ENCODE assay signal across 9 mouse cellular contexts in the genomic region with DNA sequence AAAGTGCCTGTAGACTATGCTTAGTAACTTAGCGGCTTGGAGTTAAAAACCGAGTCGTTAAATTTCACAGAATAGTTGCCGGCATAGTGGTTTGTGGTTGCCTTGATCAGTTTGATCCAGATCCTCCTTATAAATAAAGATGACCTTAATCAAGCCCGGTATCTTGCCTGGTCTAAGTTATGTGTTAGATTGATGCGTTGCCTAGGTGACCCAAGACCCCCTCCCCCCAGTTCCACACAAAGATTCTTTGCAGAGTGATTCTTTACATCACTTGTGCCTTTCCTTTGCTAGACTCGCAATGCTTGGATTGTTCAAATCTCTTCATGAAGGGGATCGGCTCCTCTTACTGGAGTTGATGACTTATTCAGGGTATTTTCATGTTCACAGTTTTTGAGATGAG. TPM values are rescaled to one million over a fixed set of nuclear protein-coding genes. Genes with fewer than 3 reads are reported as not detected.
DNase-seq lines count a peak whose midpoint lies in the region; ATAC-seq lines count a peak whose summit lies in the region.
"Had no signal": no experiment of that assay in that cellular context is flagged by ENCODE, and none has a peak within 500 bp of the region (broad histone marks: within the 10 kb centered on the region; RNA-seq: fewer than 3 reads in every experiment).

No protein-coding gene starts in this region.

- H3K4me1 ChIP-seq in hindbrain, embryonic 14.5 days (replicated peaks; ENCODE audit: control insufficient read depth, insufficient read depth, low read length), result peaks cover 19% of the 10 kb centered on the region
- peaks cover 30% of the 10 kb centered on the region for H3K4me1 ChIP-seq in midbrain, embryonic 15.5 days

- H3K27me3 ChIP-seq in hindbrain, embryonic 14.5 days (ENCODE audit: control insufficient read depth, insufficient read depth, low read length), result no peaks in the 10 kb centered on the region
- no peaks in the 10 kb centered on the region for H3K27me3 ChIP-seq in midbrain, embryonic 15.5 days (replicated peaks)
- H3K27me3 ChIP-seq: Patski had no signal

- no peaks in the 10 kb centered on the region for H3K9me3 ChIP-seq in hindbrain, embryonic 14.5 days (ENCODE audit: control insufficient read depth, low read length)
- H3K9me3 ChIP-seq in midbrain, embryonic 15.5 days, result no peaks in the 10 kb centered on the region

- peak overlapping the region; percentile 98 for H3K4me3 ChIP-seq in hindbrain, embryonic 14.5 days (replicated peaks; ENCODE audit: low read length)
- H3K4me3 ChIP-seq in midbrain, embryonic 15.5 days, result peak overlapping the region; percentile 97

- peak overlapping the region; percentile 75 for H3K4me2 ChIP-seq in hindbrain, embryonic 14.5 days (replicated peaks)
- H3K4me2 ChIP-seq in midbrain, embryonic 15.5 days, result peak overlapping the region; percentile 66

- ATAC-seq in hindbrain, embryonic 14.5 days (ENCODE audit: low FRiP score), result no peak
- peak; percentile 12; the same call in 1 of the 2 replicates for ATAC-seq in midbrain, embryonic 15.5 days (replicated peaks)

- DNase-seq in cerebellum, postnatal 10 days, result peak; percentile 49 to 53
- DNase-seq in cerebellum, postnatal 4 days (ENCODE audit: low spot score in 2 of 2), result no peak
- DNase-seq in thymus, postnatal 14 days, result peak; percentile 16
- DNase-seq in thymus, postnatal 36 days, result no peak
- DNase-seq in hindbrain, embryonic 14.5 days (ENCODE audit: low spot score), result peak; percentile 72
- no peak for DNase-seq in right cerebral cortex, postnatal 25 days
- no peak for DNase-seq in kidney, adult 18-20 months

- WGBS in hindbrain, embryonic 14.5 days, result under 1% methylated on average over 8 of the region's 8 CpGs
- 0% methylated on average over 8 of the region's 8 CpGs for WGBS in midbrain, embryonic 15.5 days

- no peaks in the 10 kb centered on the region for H3K36me3 ChIP-seq in hindbrain, embryonic 14.5 days (replicated peaks; ENCODE audit: control insufficient read depth, insufficient read depth)
- no peaks in the 10 kb centered on the region for H3K36me3 ChIP-seq in midbrain, embryonic 15.5 days (replicated peaks)

- peak overlapping the region; percentile 99 for H3K27ac ChIP-seq in hindbrain, embryonic 14.5 days
- H3K27ac ChIP-seq in midbrain, embryonic 15.5 days, result peak overlapping the region; percentile 98

- peak overlapping the region; percentile 95 for H3K9ac ChIP-seq in hindbrain, embryonic 14.5 days
- H3K9ac ChIP-seq in midbrain, embryonic 15.5 days, result peak overlapping the region; percentile 95

RNA-seq across cellular contexts. Expression of a gene that starts 1.0 kb away (rescaled TPM):
- 47.8 and 48.5 TPM in 2 replicates for polyA plus RNA-seq in hindbrain, embryonic 14.5 days (2014; fragmentation: Nextera tagmentation; extraction: Ambion mirVana)
- 53.0 and 59.7 TPM in 2 replicates for polyA plus RNA-seq in midbrain, embryonic 15.5 days (2015; fragmentation: Nextera tagmentation; extraction: Ambion mirVana)

RNA-seq across cellular contexts. Expression of a gene that starts 45.1 kb away (rescaled TPM):
- polyA plus RNA-seq in hindbrain, embryonic 14.5 days (2014; fragmentation: Nextera tagmentation; extraction: Ambion mirVana), result 482 and 522 TPM in 2 replicates
- polyA plus RNA-seq in midbrain, embryonic 15.5 days (2015; fragmentation: Nextera tagmentation; extraction: Ambion mirVana), result 384 and 407 TPM in 2 replicates

Comparison
In these comparisons a context has a peak if more than half of its experiments do, and no peak if none do; other contexts are left out.
1. DNase-seq: peak in cerebellum, postnatal 10 days (2 of 2), thymus, postnatal 14 days (single experiment) and hindbrain, embryonic 14.5 days (single experiment); none in cerebellum, postnatal 4 days (0 of 2), thymus, postnatal 36 days (0 of 2), right cerebral cortex, postnatal 25 days (single experiment) and kidney, adult 18-20 months (single experiment).